Mouse (Mus musculus) limb, embryonic 12.5 days (tissue): ENCODE measurements around the gene Rrp9. TPM values are rescaled to one million over a fixed set of nuclear protein-coding genes. Genes with fewer than 3 reads are reported as not detected.

Source experiments
- ATAC-seq: fragments of 200-750 bp; cut with Nextera tagmentation; 2 replicates; pipeline ENCODE4 v1.8.0; 2017; ENCODE audit warnings: low read depth, moderate TSS enrichment; ENCODE audit not compliant: insufficient number of reproducible peaks, insufficient read depth, low FRiP score, low TSS enrichment
- H3K27ac ChIP-seq: fragments of 300-500 bp; sonication (generic); 2 replicates; pipeline ENCODE4 v1.5.1; 2016; ENCODE audit warnings: mild to moderate bottlenecking, moderate library complexity
- H3K27me3 ChIP-seq: fragments of 300-500 bp; sonication (generic); 2 replicates; pipeline ENCODE4 v1.6.1; 2016; ENCODE audit warnings: mild to moderate bottlenecking, moderate library complexity
- H3K36me3 ChIP-seq: fragments of 300-500 bp; sonication (generic); 2 replicates; pipeline ENCODE4 v1.6.1; 2016; ENCODE audit warnings: mild to moderate bottlenecking, moderate library complexity
- H3K4me1 ChIP-seq: fragments of 300-500 bp; sonication (generic); replicated peaks from 2 replicates; pipeline ENCODE4 v1.6.1; 2016
- H3K4me2 ChIP-seq: fragments of 300-500 bp; sonication (generic); 2 replicates; pipeline ENCODE4 v1.6.1; 2016; ENCODE audit warnings: mild to moderate bottlenecking, moderate library complexity
- H3K4me3 ChIP-seq: fragments of 300-500 bp; sonication (generic); replicated peaks from 2 replicates; pipeline ENCODE4 v1.5.1; 2016; ENCODE audit warnings: mild to moderate bottlenecking
- H3K9ac ChIP-seq: fragments of 300-500 bp; sonication (generic); replicated peaks from 2 replicates; pipeline ENCODE4 v1.6.1; 2016; ENCODE audit warnings: mild to moderate bottlenecking, moderate library complexity
- H3K9me3 ChIP-seq: fragments of 300-500 bp; sonication (generic); 2 replicates; pipeline ENCODE4 v1.6.1; 2016; ENCODE audit warnings: mild to moderate bottlenecking, moderate library complexity
- WGBS: fragments of 180-500 bp; shearing (Covaris S2); methylation state at CpG from one replicate; pipeline ENCODE4 v1.1.7; 2016; 5-methylcytosine and 5-hydroxymethylcytosine counted together
- polyA plus RNA-seq: library from polyadenylated mRNA; unstranded; fragments of >200 nt; fragmentation: Nextera tagmentation; extraction: Ambion mirVana; gene quantifications from 2 replicates; pipeline ENCODE4 v1.2.1, GENCODE M21; 2016

The Rrp9 gene
- polyA plus RNA-seq, 1 experiment from 2014 or later = 59.0 TPM

GRCm38 (mm10) chr9:106476002-106476923 is 500 bp downstream of the Rrp9 start:
- H3K4me3 ChIP-seq = 0 out of 2 replicates have a peak overlapping the region, but pooled peaks have one; percentile 13
- no peaks in the 10 kb centered on the region; the same call in 1 of the 2 replicates for H3K27me3 ChIP-seq
- H3K27ac ChIP-seq = peak overlapping the region; percentile 60
- peak overlapping the region; percentile 42 for H3K9ac ChIP-seq
- peaks cover 43% of the 10 kb centered on the region for H3K4me1 ChIP-seq
- H3K36me3 ChIP-seq = peaks cover 21% of the 10 kb centered on the region
- peak overlapping the region; percentile 46 for H3K4me2 ChIP-seq
- H3K9me3 ChIP-seq = no peaks in the 10 kb centered on the region
- ATAC-seq = peak; percentile 33; the same call in 1 of the 2 replicates
- WGBS = 31% methylated on average over 16 of the region's 16 CpGs

DNA sequence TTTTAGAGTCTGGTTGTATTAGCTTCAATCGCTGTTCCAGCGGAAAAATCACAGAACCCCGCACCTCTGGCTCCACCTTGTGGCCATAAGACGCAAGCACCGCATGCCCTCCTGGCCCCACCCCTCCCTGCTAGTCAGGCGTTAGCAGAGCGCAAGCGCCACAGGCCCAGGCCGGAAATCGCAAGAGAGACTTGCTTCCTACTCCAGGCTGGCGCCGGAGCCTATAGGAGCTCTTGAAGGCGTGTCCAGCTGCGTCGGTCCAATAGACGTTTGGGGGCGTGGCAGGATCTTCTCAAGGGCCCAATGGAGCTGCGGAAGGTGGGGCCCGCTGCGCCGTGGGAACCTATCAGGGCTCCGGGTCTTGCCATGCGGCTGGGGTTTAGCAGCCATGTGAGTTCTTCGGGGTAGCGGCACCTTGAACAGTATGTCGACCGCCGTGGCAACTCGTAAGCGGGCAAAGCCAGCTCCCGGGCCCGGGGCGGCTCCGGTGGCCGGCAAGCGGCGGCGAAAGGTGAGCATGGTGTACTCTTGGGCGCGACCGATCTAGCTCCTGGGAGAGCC is 1.2 kb downstream of the Rrp9 start, which contains the start of gene Parp3:
Parp3 (minus strand) TSS at position 26 of the 561 bp plus-strand sequence.
- H3K4me1 ChIP-seq = peaks cover 37% of the 10 kb centered on the region
- H3K9ac ChIP-seq = peak within 1 kb of the TSS; percentile 67
- H3K27me3 ChIP-seq = no peaks in the 10 kb centered on the region
- H3K9me3 ChIP-seq = no peaks in the 10 kb centered on the region
- peak within 1 kb of the TSS; percentile 60 for H3K27ac ChIP-seq
- WGBS = under 1% methylated on average over 41 of the region's 41 CpGs
- H3K36me3 ChIP-seq = peaks cover 28% of the 10 kb centered on the region
- H3K4me2 ChIP-seq = peak within 1 kb of the TSS; percentile 80
- H3K4me3 ChIP-seq = peak within 1 kb of the TSS; percentile 59
- ATAC-seq = peak; percentile 98

DNA sequence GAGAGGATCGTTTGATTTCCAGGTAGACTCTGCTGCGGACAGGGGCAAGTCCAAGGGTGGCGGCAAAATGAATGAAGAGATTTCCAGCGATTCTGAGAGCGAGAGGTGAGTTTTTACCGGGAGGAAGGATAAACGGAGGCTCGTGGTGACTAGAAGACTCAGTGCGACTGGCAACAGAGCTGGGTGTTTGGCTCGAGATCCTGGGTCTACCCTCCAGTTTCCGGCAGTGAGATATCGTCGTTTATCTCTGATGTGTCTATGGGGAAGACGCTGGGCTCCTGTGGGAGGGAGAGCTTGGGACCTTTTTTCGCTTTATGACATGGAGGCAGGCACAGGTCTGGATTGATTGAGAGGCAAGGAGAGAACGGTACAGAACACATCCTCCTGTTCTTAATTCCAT is 1.9 kb downstream of the Rrp9 start:
- no peak for ATAC-seq
- 2% methylated on average over 16 of the region's 16 CpGs for WGBS

DNA sequence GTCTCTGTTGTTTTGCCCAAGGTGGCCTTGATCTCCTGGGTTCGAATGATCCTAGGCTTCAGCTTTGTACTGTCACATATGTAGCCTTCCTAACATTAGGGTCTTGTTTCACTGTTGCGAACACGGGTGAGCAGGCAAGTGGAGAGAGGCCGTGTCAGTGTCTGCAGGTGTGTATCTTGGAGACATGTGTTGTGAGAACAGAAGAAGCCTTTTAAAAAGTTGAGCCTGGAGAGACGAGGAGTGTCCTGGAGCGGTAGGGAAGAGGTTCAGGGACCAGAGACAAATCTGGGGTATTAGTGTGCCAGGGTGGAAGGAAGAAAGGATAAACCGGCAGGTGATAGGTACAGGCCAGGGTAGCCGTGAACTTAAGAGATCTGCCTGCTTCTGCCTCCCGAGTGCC is 2.3 kb downstream of the Rrp9 start:
- Histone ChIP-seq H3K9me3 (no peaks in the 10 kb centered on the region), H3K9ac (peak overlapping the region; percentile 67), H3K27ac (no peak overlapping the region), H3K27me3 (no peaks in the 10 kb centered on the region), H3K36me3 (peaks cover 39% of the 10 kb centered on the region), H3K4me1 (peaks cover 33% of the 10 kb centered on the region), H3K4me3 (peak overlapping the region; percentile 59), H3K4me2 (peak overlapping the region; percentile 80)
- no peak for ATAC-seq
- 81% methylated on average over 9 of the region's 9 CpGs for WGBS

More for the DNA sequence above, 1.9 kb downstream of the Rrp9 start:
- Histone ChIP-seq H3K27me3 (no peaks in the 10 kb centered on the region), H3K27ac (no peak overlapping the region), H3K9me3 (no peaks in the 10 kb centered on the region), H3K4me3 (peak overlapping the region; percentile 59), H3K9ac (peak overlapping the region; percentile 67), H3K4me1 (peaks cover 33% of the 10 kb centered on the region), H3K36me3 (peaks cover 35% of the 10 kb centered on the region), H3K4me2 (peak overlapping the region; percentile 80)

GRCm38 (mm10) chr9:106480541-106480940 is 4.8 kb downstream of the Rrp9 start:
- no peak for ATAC-seq
- Histone ChIP-seq H3K4me1 (peaks cover 17% of the 10 kb centered on the region), H3K4me3 (no peak overlapping the region), H3K4me2 (no peak overlapping the region), H3K36me3 (peaks cover 64% of the 10 kb centered on the region), H3K9ac (no peak overlapping the region), H3K27me3 (no peaks in the 10 kb centered on the region), H3K9me3 (no peaks in the 10 kb centered on the region), H3K27ac (no peak overlapping the region)
- 92% methylated on average over 7 of the region's 7 CpGs for WGBS

- no peak overlapping the region for H3K27ac ChIP-seq
- peaks cover 14% of the 10 kb centered on the region for H3K4me1 ChIP-seq
- no peak for ATAC-seq
- no peak overlapping the region for H3K4me3 ChIP-seq
- H3K36me3 ChIP-seq = peaks cover 69% of the 10 kb centered on the region
- H3K9ac ChIP-seq = no peak overlapping the region
- no peaks in the 10 kb centered on the region for H3K27me3 ChIP-seq
- no peaks in the 10 kb centered on the region for H3K9me3 ChIP-seq
- WGBS = 91% methylated on average over 15 of the region's 15 CpGs
- no peak overlapping the region for H3K4me2 ChIP-seq
These were observed 5.3 kb downstream of the Rrp9 start for GRCm38 (mm10) chr9:106481075-106481474.

DNA sequence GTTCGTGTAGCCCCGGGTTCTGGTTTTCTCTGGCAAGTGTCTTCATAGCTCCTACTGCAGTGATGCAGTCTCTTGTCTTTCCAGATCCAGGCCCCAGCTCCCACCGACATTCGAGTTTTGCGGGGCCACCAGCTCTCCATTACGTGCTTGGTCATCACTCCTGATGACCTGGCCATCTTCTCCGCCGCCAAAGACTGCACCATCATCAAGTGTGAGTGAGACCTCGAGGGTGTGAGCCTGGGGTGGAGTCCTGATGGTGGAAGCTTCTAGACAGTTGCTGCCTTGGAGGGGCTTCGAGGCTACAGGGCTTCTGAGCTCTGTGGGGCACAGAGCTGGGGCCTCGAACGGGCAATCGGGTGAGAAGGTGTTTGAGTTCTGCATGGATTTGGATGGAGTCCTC is 5.9 kb downstream of the Rrp9 start:
- Histone ChIP-seq H3K27me3 (no peaks in the 10 kb centered on the region), H3K9me3 (no peaks in the 10 kb centered on the region), H3K4me2 (no peak overlapping the region), H3K9ac (no peak overlapping the region), H3K4me3 (no peak overlapping the region), H3K36me3 (peaks cover 74% of the 10 kb centered on the region), H3K27ac (no peak overlapping the region), H3K4me1 (peaks cover 9% of the 10 kb centered on the region)
- ATAC-seq = no peak
- 93% methylated on average over 13 of the region's 13 CpGs for WGBS

DNA sequence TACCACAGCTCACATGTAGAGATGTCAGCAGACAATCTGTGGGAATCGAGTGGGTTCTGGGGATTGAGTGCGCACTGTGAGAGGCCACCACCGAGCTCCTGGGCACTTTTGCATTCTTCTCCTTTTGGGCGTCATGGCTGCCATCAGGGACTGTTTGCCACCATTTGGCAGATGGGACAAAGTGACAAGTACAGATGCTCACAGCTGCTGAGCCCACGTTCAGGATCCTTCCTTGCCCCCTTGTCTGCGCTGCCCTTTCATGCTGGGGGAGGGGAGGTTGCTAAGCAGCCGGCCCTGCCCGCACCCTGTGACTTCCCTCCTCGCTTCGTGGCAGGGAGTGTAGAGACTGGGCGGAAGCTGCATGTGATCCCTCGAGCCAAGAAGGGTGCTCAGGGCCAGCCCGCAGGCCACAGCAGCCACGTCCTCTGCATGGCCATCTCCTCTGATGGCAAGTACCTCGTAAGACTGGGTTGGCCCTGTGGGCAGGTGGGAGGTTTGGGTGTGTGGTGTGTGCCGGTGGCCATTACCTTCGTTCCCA is 6.9 kb downstream of the Rrp9 start:
- H3K9ac ChIP-seq = no peak overlapping the region

GRCm38 (mm10) chr9:106483136-106483535 is 7.4 kb downstream of the Rrp9 start:
- Histone ChIP-seq H3K27ac (no peak overlapping the region), H3K4me1 (peaks cover 3% of the 10 kb centered on the region), H3K9me3 (no peaks in the 10 kb centered on the region), H3K4me3 (no peak overlapping the region), H3K27me3 (no peaks in the 10 kb centered on the region), H3K4me2 (no peak overlapping the region), H3K36me3 (peaks cover 74% of the 10 kb centered on the region), H3K9ac (no peak overlapping the region)
- WGBS = 93% methylated on average over 10 of the region's 10 CpGs
- no peak for ATAC-seq

More for the DNA sequence above, 6.9 kb downstream of the Rrp9 start:
- 88% methylated on average over 17 of the region's 17 CpGs for WGBS
- H3K9me3 ChIP-seq = no peaks in the 10 kb centered on the region
- no peak for ATAC-seq
- H3K27ac ChIP-seq = no peak overlapping the region
- H3K4me2 ChIP-seq = no peak overlapping the region
- peaks cover 74% of the 10 kb centered on the region for H3K36me3 ChIP-seq
- H3K27me3 ChIP-seq = no peaks in the 10 kb centered on the region
- no peak overlapping the region for H3K4me3 ChIP-seq
- peaks cover 8% of the 10 kb centered on the region for H3K4me1 ChIP-seq

GRCm38 (mm10) chr9:106483606-106484005 is 7.8 kb downstream of the Rrp9 start:
- Histone ChIP-seq H3K9me3 (no peaks in the 10 kb centered on the region), H3K4me1 (no peaks in the 10 kb centered on the region), H3K9ac (no peak overlapping the region), H3K27ac (no peak overlapping the region), H3K27me3 (no peaks in the 10 kb centered on the region), H3K4me3 (no peak overlapping the region), H3K4me2 (no peak overlapping the region), H3K36me3 (peaks cover 74% of the 10 kb centered on the region)
- ATAC-seq = no peak
- 94% methylated on average over 17 of the region's 17 CpGs for WGBS

- H3K4me2 ChIP-seq = no peak overlapping the region
- H3K27me3 ChIP-seq = no peaks in the 10 kb centered on the region
- H3K9me3 ChIP-seq = no peaks in the 10 kb centered on the region
- H3K27ac ChIP-seq = no peak overlapping the region
- ATAC-seq = no peak
- no peak overlapping the region for H3K4me3 ChIP-seq
- H3K36me3 ChIP-seq = peaks cover 65% of the 10 kb centered on the region
- H3K4me1 ChIP-seq = no peaks in the 10 kb centered on the region
- 86% methylated on average over 8 of the region's 10 CpGs for WGBS
- H3K9ac ChIP-seq = no peak overlapping the region
These were observed 9.3 kb downstream of the Rrp9 start for GRCm38 (mm10) chr9:106485076-106485475.
